Mouse (Mus musculus): ENCODE results near the gene Gm49425.

Gm49425 gene

GRCm38 (mm10) chr15:101491431-101491830, 25.6 kb downstream of the Gm49425 start, which contains the start of gene Krt83:
TSS of gene Krt83 (minus strand) at chr15:101491512.
- no peak for DNase-seq (ENCODE audit: low read depth, low spot score)

- no peak for DNase-seq (ENCODE audit: low read depth, low spot score)
Measured at GRCm38 (mm10) chr15:101485911-101486635, 31.0 kb downstream of the Gm49425 start.

GRCm38 (mm10) chr15:101484939-101485338, 32.1 kb downstream of the Gm49425 start:
- DNase-seq (ENCODE audit: low read depth, low spot score) = no peak

- no peak for DNase-seq (ENCODE audit: low read depth, low spot score)
Measured at GRCm38 (mm10) chr15:101483646-101484045, 33.4 kb downstream of the Gm49425 start.

- DNase-seq (ENCODE audit: low read depth, low spot score) = no peak
Measured at GRCm38 (mm10) chr15:101482056-101482455, 35.0 kb downstream of the Gm49425 start.

GRCm38 (mm10) chr15:101479666-101480060, 37.4 kb downstream of the Gm49425 start:
- no peak for DNase-seq (ENCODE audit: low read depth, low spot score)

- DNase-seq (ENCODE audit: low read depth, low spot score) = peak; percentile 46
Measured at GRCm38 (mm10) chr15:101479007-101479665, 37.9 kb downstream of the Gm49425 start.

- DNase-seq (ENCODE audit: low read depth, low spot score) = no peak
Measured at GRCm38 (mm10) chr15:101472952-101473528, 44.0 kb downstream of the Gm49425 start, which contains the start of gene Krt86. TSS of gene Krt86 (plus strand) at chr15:101473478.

- no peak for DNase-seq (ENCODE audit: low read depth, low spot score)
Measured at GRCm38 (mm10) chr15:101469093-101469492, 48.0 kb downstream of the Gm49425 start.
